Mouse (Mus musculus): ENCODE measurements around the gene Chd2. TPM values are rescaled to one million over a fixed set of nuclear protein-coding genes. Genes with fewer than 3 reads are reported as not detected.
A peak's percentile ranks its signal among the peaks of the same experiment; 100 is the strongest.

Gene Chd2
- polyA plus RNA-seq, 1 experiment from 2014 or later: 44.5 TPM

GRCm38 (mm10) chr7:73508688-73509087 is 32.9 kb downstream of the Chd2 start:
- H3K4me1 ChIP-seq (ENCODE audit: control insufficient read depth, insufficient read depth, low read length): no peaks in the 10 kb centered on the region
- no peak for ATAC-seq (ENCODE audit: insufficient read depth, low FRiP score)
- H3K9ac ChIP-seq (ENCODE audit: low read length): no peak overlapping the region
- H3K36me3 ChIP-seq (ENCODE audit: control insufficient read depth, insufficient read depth, low read length): peaks cover 58% of the 10 kb centered on the region
- no peak overlapping the region for H3K4me3 ChIP-seq (replicated peaks; ENCODE audit: low read length)
- WGBS: 87% methylated on average over 2 of the region's 2 CpGs
- no peak overlapping the region for H3K4me2 ChIP-seq (ENCODE audit: low read depth, low read length)
- no peaks in the 10 kb centered on the region for H3K9me3 ChIP-seq (replicated peaks; ENCODE audit: control insufficient read depth, low read length)
- no peak overlapping the region for H3K27ac ChIP-seq (ENCODE audit: low read length)
- H3K27me3 ChIP-seq (ENCODE audit: control insufficient read depth, insufficient read depth, low read length): no peaks in the 10 kb centered on the region

GRCm38 (mm10) chr7:73507491-73507890 is 34.1 kb downstream of the Chd2 start:
- no peak overlapping the region for H3K27ac ChIP-seq (ENCODE audit: low read length)
- no peak overlapping the region for H3K4me3 ChIP-seq (replicated peaks; ENCODE audit: low read length)
- H3K36me3 ChIP-seq (ENCODE audit: control insufficient read depth, insufficient read depth, low read length): peaks cover 63% of the 10 kb centered on the region
- H3K27me3 ChIP-seq (ENCODE audit: control insufficient read depth, insufficient read depth, low read length): no peaks in the 10 kb centered on the region
- H3K9me3 ChIP-seq (replicated peaks; ENCODE audit: control insufficient read depth, low read length): no peaks in the 10 kb centered on the region
- H3K4me1 ChIP-seq (ENCODE audit: control insufficient read depth, insufficient read depth, low read length): no peaks in the 10 kb centered on the region
- no peak overlapping the region for H3K9ac ChIP-seq (ENCODE audit: low read length)
- 87% methylated on average over 6 of the region's 6 CpGs for WGBS
- no peak overlapping the region for H3K4me2 ChIP-seq (ENCODE audit: low read depth, low read length)
- no peak for ATAC-seq (ENCODE audit: insufficient read depth, low FRiP score)

DNA sequence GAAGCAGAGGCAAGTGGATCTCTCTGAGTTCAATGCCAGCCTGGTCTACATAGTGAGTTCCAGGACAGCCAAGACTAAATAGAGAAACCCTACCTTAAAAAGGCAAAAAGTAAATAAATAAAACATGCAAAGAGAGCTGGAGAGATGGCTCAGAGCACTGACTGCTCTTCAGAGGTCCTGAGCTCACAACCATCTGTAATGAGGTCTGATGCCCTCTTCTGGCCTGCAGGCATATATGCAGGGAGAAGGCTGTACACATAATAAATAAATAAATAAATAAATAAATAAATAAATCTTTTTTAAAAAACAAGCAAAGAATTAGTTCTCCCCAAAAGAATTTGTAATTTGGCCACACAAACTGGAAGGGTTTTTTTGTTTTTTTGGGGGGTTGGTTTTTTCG is 34.8 kb downstream of the Chd2 start:
- no peak overlapping the region for H3K4me2 ChIP-seq (ENCODE audit: low read depth, low read length)
- peaks cover 62% of the 10 kb centered on the region for H3K36me3 ChIP-seq (ENCODE audit: control insufficient read depth, insufficient read depth, low read length)
- no peak for ATAC-seq (ENCODE audit: insufficient read depth, low FRiP score)
- H3K4me3 ChIP-seq (replicated peaks; ENCODE audit: low read length): no peak overlapping the region
- H3K4me1 ChIP-seq (ENCODE audit: control insufficient read depth, insufficient read depth, low read length): no peaks in the 10 kb centered on the region
- H3K27me3 ChIP-seq (ENCODE audit: control insufficient read depth, insufficient read depth, low read length): no peaks in the 10 kb centered on the region
- no peaks in the 10 kb centered on the region for H3K9me3 ChIP-seq (replicated peaks; ENCODE audit: control insufficient read depth, low read length)
- H3K9ac ChIP-seq (ENCODE audit: low read length): no peak overlapping the region
- H3K27ac ChIP-seq (ENCODE audit: low read length): no peak overlapping the region
- WGBS: 94% methylated on average over 1 of the region's 1 CpGs

GRCm38 (mm10) chr7:73505266-73505665 is 36.4 kb downstream of the Chd2 start:
- ATAC-seq (ENCODE audit: insufficient read depth, low FRiP score): no peak
- peaks cover 63% of the 10 kb centered on the region for H3K36me3 ChIP-seq (ENCODE audit: control insufficient read depth, insufficient read depth, low read length)
- 85% methylated on average over 6 of the region's 6 CpGs for WGBS

GRCm38 (mm10) chr7:73498200-73498599 is 43.4 kb downstream of the Chd2 start:
- H3K9me3 ChIP-seq (replicated peaks; ENCODE audit: control insufficient read depth, low read length): no peaks in the 10 kb centered on the region
- H3K4me3 ChIP-seq (replicated peaks; ENCODE audit: low read length): no peak overlapping the region
- no peak for ATAC-seq (ENCODE audit: insufficient read depth, low FRiP score)
- peaks cover 47% of the 10 kb centered on the region for H3K36me3 ChIP-seq (ENCODE audit: control insufficient read depth, insufficient read depth, low read length)
- no peaks in the 10 kb centered on the region for H3K27me3 ChIP-seq (ENCODE audit: control insufficient read depth, insufficient read depth, low read length)
- no peak overlapping the region for H3K9ac ChIP-seq (ENCODE audit: low read length)
- 80% methylated on average over 2 of the region's 2 CpGs for WGBS
- no peak overlapping the region for H3K4me2 ChIP-seq (ENCODE audit: low read depth, low read length)
- H3K27ac ChIP-seq (ENCODE audit: low read length): no peak overlapping the region
- H3K4me1 ChIP-seq (ENCODE audit: control insufficient read depth, insufficient read depth, low read length): no peaks in the 10 kb centered on the region

More at GRCm38 (mm10) chr7:73505266-73505665, 36.4 kb downstream of the Chd2 start:
- H3K4me2 ChIP-seq (ENCODE audit: low read depth, low read length): no peak overlapping the region
- no peaks in the 10 kb centered on the region for H3K4me1 ChIP-seq (ENCODE audit: control insufficient read depth, insufficient read depth, low read length)
- no peak overlapping the region for H3K27ac ChIP-seq (ENCODE audit: low read length)
- no peaks in the 10 kb centered on the region for H3K27me3 ChIP-seq (ENCODE audit: control insufficient read depth, insufficient read depth, low read length)
- H3K4me3 ChIP-seq (replicated peaks; ENCODE audit: low read length): no peak overlapping the region
- H3K9me3 ChIP-seq (replicated peaks; ENCODE audit: control insufficient read depth, low read length): no peaks in the 10 kb centered on the region
- no peak overlapping the region for H3K9ac ChIP-seq (ENCODE audit: low read length)

GRCm38 (mm10) chr7:73489261-73489660 is 52.4 kb downstream of the Chd2 start:
- 61% methylated on average over 5 of the region's 5 CpGs for WGBS

GRCm38 (mm10) chr7:73481094-73481493 is 60.5 kb downstream of the Chd2 start:
- Histone ChIP-seq H3K9ac (ENCODE audit: low read length) (no peak overlapping the region), H3K27me3 (ENCODE audit: control insufficient read depth, insufficient read depth, low read length) (no peaks in the 10 kb centered on the region), H3K27ac (ENCODE audit: low read length) (no peak overlapping the region), H3K4me1 (ENCODE audit: control insufficient read depth, insufficient read depth, low read length) (0 out of 2 replicates have a peak, but pooled peaks cover 3% of the 10 kb centered on the region), H3K36me3 (ENCODE audit: control insufficient read depth, insufficient read depth, low read length) (peaks cover 41% of the 10 kb centered on the region), H3K9me3 (replicated peaks; ENCODE audit: control insufficient read depth, low read length) (no peaks in the 10 kb centered on the region), H3K4me2 (ENCODE audit: low read depth, low read length) (no peak overlapping the region), H3K4me3 (replicated peaks; ENCODE audit: low read length) (no peak overlapping the region)
- no peak for ATAC-seq (ENCODE audit: insufficient read depth, low FRiP score)
- 54% methylated on average over 6 of the region's 6 CpGs for WGBS

More at GRCm38 (mm10) chr7:73489261-73489660, 52.4 kb downstream of the Chd2 start:
- Histone ChIP-seq H3K4me3 (replicated peaks; ENCODE audit: low read length) (no peak overlapping the region), H3K4me2 (ENCODE audit: low read depth, low read length) (no peak overlapping the region), H3K9ac (ENCODE audit: low read length) (no peak overlapping the region), H3K27me3 (ENCODE audit: control insufficient read depth, insufficient read depth, low read length) (no peaks in the 10 kb centered on the region), H3K36me3 (ENCODE audit: control insufficient read depth, insufficient read depth, low read length) (peaks cover 35% of the 10 kb centered on the region), H3K4me1 (ENCODE audit: control insufficient read depth, insufficient read depth, low read length) (no peaks in the 10 kb centered on the region), H3K9me3 (replicated peaks; ENCODE audit: control insufficient read depth, low read length) (no peaks in the 10 kb centered on the region), H3K27ac (ENCODE audit: low read length) (no peak overlapping the region)
- ATAC-seq (ENCODE audit: insufficient read depth, low FRiP score): no peak

DNA sequence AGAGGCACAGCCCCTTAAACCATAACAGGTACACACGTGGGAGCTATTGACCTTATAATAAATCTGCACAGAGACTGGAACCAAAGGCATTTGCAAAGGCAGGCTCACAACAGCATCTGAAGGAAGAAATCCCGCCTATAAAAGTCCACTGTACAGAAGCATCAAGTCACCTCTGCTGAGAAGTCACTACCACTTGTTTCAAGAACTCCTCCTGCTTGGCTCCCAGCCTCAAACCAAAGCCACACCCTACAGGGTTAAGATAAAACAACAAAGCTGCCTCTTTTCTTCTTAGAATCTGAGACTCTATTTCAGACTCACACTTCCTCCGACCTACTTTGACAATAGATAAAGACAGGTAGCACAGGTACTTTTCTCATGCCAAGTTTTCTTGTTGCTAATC is 62.1 kb downstream of the Chd2 start:
- H3K36me3 ChIP-seq (ENCODE audit: control insufficient read depth, insufficient read depth, low read length): peaks cover 45% of the 10 kb centered on the region
- peak; percentile 37; the same call in 1 of the 2 replicates for ATAC-seq (ENCODE audit: insufficient read depth, low FRiP score)

GRCm38 (mm10) chr7:73478157-73479058 is 63.2 kb downstream of the Chd2 start:
- WGBS: 75% methylated on average over 11 of the region's 11 CpGs
- Histone ChIP-seq H3K4me2 (ENCODE audit: low read depth, low read length) (no peak overlapping the region), H3K9me3 (replicated peaks; ENCODE audit: control insufficient read depth, low read length) (no peaks in the 10 kb centered on the region), H3K36me3 (ENCODE audit: control insufficient read depth, insufficient read depth, low read length) (peaks cover 42% of the 10 kb centered on the region), H3K4me3 (replicated peaks; ENCODE audit: low read length) (no peak overlapping the region), H3K9ac (ENCODE audit: low read length) (no peak overlapping the region), H3K27ac (ENCODE audit: low read length) (no peak overlapping the region), H3K27me3 (ENCODE audit: control insufficient read depth, insufficient read depth, low read length) (no peaks in the 10 kb centered on the region), H3K4me1 (ENCODE audit: control insufficient read depth, insufficient read depth, low read length) (0 out of 2 replicates have a peak, but pooled peaks cover 3% of the 10 kb centered on the region)
- ATAC-seq (ENCODE audit: insufficient read depth, low FRiP score): no peak

More for the DNA sequence above, 62.1 kb downstream of the Chd2 start:
- Histone ChIP-seq H3K27me3 (ENCODE audit: control insufficient read depth, insufficient read depth, low read length) (no peaks in the 10 kb centered on the region), H3K9me3 (replicated peaks; ENCODE audit: control insufficient read depth, low read length) (no peaks in the 10 kb centered on the region), H3K4me1 (ENCODE audit: control insufficient read depth, insufficient read depth, low read length) (0 out of 2 replicates have a peak, but pooled peaks cover 3% of the 10 kb centered on the region), H3K9ac (ENCODE audit: low read length) (no peak overlapping the region), H3K4me3 (replicated peaks; ENCODE audit: low read length) (no peak overlapping the region), H3K4me2 (ENCODE audit: low read depth, low read length) (no peak overlapping the region), H3K27ac (ENCODE audit: low read length) (no peak overlapping the region)
- WGBS: 51% methylated on average over 3 of the region's 3 CpGs

Data from stomach, embryonic 16.5 days (tissue).